ENCODE assay signal across 34 mouse cellular contexts in genomic region chr14:52465738-52466137, GRCm38 (mm10). TPM values are rescaled to one million over a fixed set of nuclear protein-coding genes. Genes with fewer than 3 reads are reported as not detected.
"Had no signal": no experiment of that assay in that cellular context is flagged by ENCODE, and none has a peak within 500 bp of the region (broad histone marks: within the 10 kb centered on the region; RNA-seq: fewer than 3 reads in every experiment).

No protein-coding gene starts in this region.

- ATAC-seq: forebrain, embryonic 13.5 days; forebrain, embryonic 14.5 days; forebrain, embryonic 15.5 days; forebrain, embryonic 16.5 days; forebrain, postnatal 0 days had no signal

- H3K9ac ChIP-seq: embryonic facial prominence, embryonic 12.5 days; embryonic facial prominence, embryonic 13.5 days; embryonic facial prominence, embryonic 15.5 days; forebrain, embryonic 12.5 days; forebrain, embryonic 13.5 days; forebrain, embryonic 15.5 days; forebrain, postnatal 0 days had no signal

- H3K4me2 ChIP-seq: embryonic facial prominence, embryonic 12.5 days; embryonic facial prominence, embryonic 13.5 days; embryonic facial prominence, embryonic 15.5 days; forebrain, embryonic 12.5 days; forebrain, embryonic 13.5 days; forebrain, embryonic 15.5 days had no signal

- DNase-seq: cerebellum, adult 2 months; cerebellum, adult 8-10 months; cerebellum, adult 9-10 months; cerebellum, adult 9-11 months; cerebellum, postnatal 10 days; cerebellum, postnatal 14 days; cerebellum, postnatal 25 days; cerebellum, postnatal 36 days; embryo, embryonic 11 days; forebrain, postnatal 0 days; gastrocnemius, adult 2 months; gastrocnemius, postnatal 10 days; gastrocnemius, postnatal 14 days; gastrocnemius, postnatal 25 days; gastrocnemius, postnatal 36 days; heart, adult 18-20 months; heart, adult 2 months had no signal

- H3K27me3 ChIP-seq: embryonic facial prominence, embryonic 12.5 days; embryonic facial prominence, embryonic 13.5 days; embryonic facial prominence, embryonic 15.5 days; forebrain, embryonic 12.5 days; forebrain, embryonic 13.5 days; forebrain, embryonic 15.5 days had no signal

- H3K27ac ChIP-seq: embryonic facial prominence, embryonic 10.5 days; embryonic facial prominence, embryonic 12.5 days; embryonic facial prominence, embryonic 13.5 days; embryonic facial prominence, embryonic 15.5 days; forebrain, embryonic 10.5 days; forebrain, embryonic 12.5 days; forebrain, embryonic 13.5 days; forebrain, embryonic 15.5 days; gastrocnemius, adult 2 months; heart, adult 2 months had no signal

- H3K9me3 ChIP-seq: embryonic facial prominence, embryonic 10.5 days; embryonic facial prominence, embryonic 12.5 days; embryonic facial prominence, embryonic 13.5 days; embryonic facial prominence, embryonic 15.5 days; forebrain, embryonic 10.5 days; forebrain, embryonic 12.5 days; forebrain, embryonic 13.5 days; forebrain, embryonic 15.5 days had no signal

- H3K36me3 ChIP-seq: embryonic facial prominence, embryonic 10.5 days; embryonic facial prominence, embryonic 12.5 days; embryonic facial prominence, embryonic 13.5 days; embryonic facial prominence, embryonic 15.5 days; forebrain, embryonic 10.5 days; forebrain, embryonic 12.5 days; forebrain, embryonic 15.5 days had no signal

- H3K4me3 ChIP-seq: embryonic facial prominence, embryonic 10.5 days; embryonic facial prominence, embryonic 12.5 days; embryonic facial prominence, embryonic 13.5 days; embryonic facial prominence, embryonic 15.5 days; erythroblast, embryonic 14.5 days; forebrain, embryonic 10.5 days; forebrain, embryonic 12.5 days; forebrain, embryonic 13.5 days; forebrain, embryonic 15.5 days; gastrocnemius, adult 2 months; heart, adult 2 months had no signal

- H3K4me1 ChIP-seq: embryonic facial prominence, embryonic 10.5 days; embryonic facial prominence, embryonic 12.5 days; embryonic facial prominence, embryonic 13.5 days; embryonic facial prominence, embryonic 15.5 days; forebrain, embryonic 10.5 days; forebrain, embryonic 12.5 days; forebrain, embryonic 13.5 days; forebrain, embryonic 15.5 days had no signal

RNA-seq across cellular contexts. Expression of gene Olfr1508, which starts 1.6 kb away (rescaled TPM):
- polyA plus RNA-seq: cerebellum, adult 2 months; cortical plate, adult 2 months; embryonic facial prominence, embryonic 10.5 days; embryonic facial prominence, embryonic 11.5 days; embryonic facial prominence, embryonic 12.5 days; embryonic facial prominence, embryonic 14.5 days; embryonic facial prominence, embryonic 15.5 days; erythroblast, embryonic 14.5 days; forebrain, embryonic 10.5 days; forebrain, embryonic 11.5 days; forebrain, embryonic 12.5 days; forebrain, embryonic 13.5 days; forebrain, embryonic 14.5 days; forebrain, embryonic 15.5 days; forebrain, embryonic 16.5 days; forebrain, postnatal 0 days; gonadal fat pad, adult 2 months; heart, adult 2 months had no signal

RNA-seq across cellular contexts. Expression of gene Olfr1509, which starts 22.9 kb away (rescaled TPM):
- polyA plus RNA-seq: cerebellum, adult 2 months; cortical plate, adult 2 months; embryonic facial prominence, embryonic 10.5 days; embryonic facial prominence, embryonic 11.5 days; embryonic facial prominence, embryonic 12.5 days; embryonic facial prominence, embryonic 13.5 days; embryonic facial prominence, embryonic 14.5 days; embryonic facial prominence, embryonic 15.5 days; erythroblast, embryonic 14.5 days; forebrain, embryonic 10.5 days; forebrain, embryonic 11.5 days; forebrain, embryonic 12.5 days; forebrain, embryonic 13.5 days; forebrain, embryonic 14.5 days; forebrain, embryonic 15.5 days; forebrain, embryonic 16.5 days; forebrain, postnatal 0 days; frontal cortex, adult 2 months; gonadal fat pad, adult 2 months; heart, adult 2 months had no signal

RNA-seq across cellular contexts. Expression of gene Olfr1507, which starts 29.8 kb away (rescaled TPM):
- polyA plus RNA-seq: cerebellum, adult 2 months; cortical plate, adult 2 months; embryonic facial prominence, embryonic 10.5 days; embryonic facial prominence, embryonic 11.5 days; embryonic facial prominence, embryonic 12.5 days; embryonic facial prominence, embryonic 13.5 days; embryonic facial prominence, embryonic 14.5 days; embryonic facial prominence, embryonic 15.5 days; erythroblast, embryonic 14.5 days; forebrain, embryonic 10.5 days; forebrain, embryonic 11.5 days; forebrain, embryonic 12.5 days; forebrain, embryonic 13.5 days; forebrain, embryonic 14.5 days; forebrain, embryonic 15.5 days; forebrain, embryonic 16.5 days; forebrain, postnatal 0 days; gonadal fat pad, adult 2 months; heart, adult 2 months had no signal

RNA-seq across cellular contexts. Expression of gene Olfr1510, which starts 51.6 kb away (rescaled TPM):
- polyA plus RNA-seq: cerebellum, adult 2 months; cortical plate, adult 2 months; embryonic facial prominence, embryonic 10.5 days; embryonic facial prominence, embryonic 11.5 days; embryonic facial prominence, embryonic 12.5 days; embryonic facial prominence, embryonic 13.5 days; embryonic facial prominence, embryonic 14.5 days; erythroblast, embryonic 14.5 days; forebrain, embryonic 10.5 days; forebrain, embryonic 11.5 days; forebrain, embryonic 12.5 days; forebrain, embryonic 13.5 days; forebrain, embryonic 14.5 days; forebrain, embryonic 15.5 days; forebrain, embryonic 16.5 days; forebrain, postnatal 0 days; frontal cortex, adult 2 months; gonadal fat pad, adult 2 months; heart, adult 2 months had no signal
